Mouse (Mus musculus) embryo, embryonic 11 days (tissue): ENCODE results near the gene Zfp974.
"Not testable (repeated sequence)": the region's sequence is repeated elsewhere in the genome, so short reads cannot be mapped to it uniquely, and the experiment has no call there.

Experiments
- DNase-seq: peaks from one replicate; pipeline ENCODE4 v3.0.0-alpha.2; 2015

Zfp974 gene

GRCm38 (mm10) chr7:27928818-27929695, at the start of gene Zfp974:
Gene Zfp974 (minus strand): TSS chr7:27929460.
- DNase-seq: peak; percentile 91

GRCm38 (mm10) chr7:27949451-27949850, 20.2 kb upstream of the Zfp974 start:
- not testable (repeated sequence) for DNase-seq

GRCm38 (mm10) chr7:27941869-27942268, 12.6 kb upstream of the Zfp974 start:
- DNase-seq: not testable (repeated sequence)

- DNase-seq: not testable (repeated sequence)
Measured at GRCm38 (mm10) chr7:27933800-27934158, 4.5 kb upstream of the Zfp974 start.

GRCm38 (mm10) chr7:27933050-27933799, 4.0 kb upstream of the Zfp974 start:
- DNase-seq: peak; percentile 5

DNA sequence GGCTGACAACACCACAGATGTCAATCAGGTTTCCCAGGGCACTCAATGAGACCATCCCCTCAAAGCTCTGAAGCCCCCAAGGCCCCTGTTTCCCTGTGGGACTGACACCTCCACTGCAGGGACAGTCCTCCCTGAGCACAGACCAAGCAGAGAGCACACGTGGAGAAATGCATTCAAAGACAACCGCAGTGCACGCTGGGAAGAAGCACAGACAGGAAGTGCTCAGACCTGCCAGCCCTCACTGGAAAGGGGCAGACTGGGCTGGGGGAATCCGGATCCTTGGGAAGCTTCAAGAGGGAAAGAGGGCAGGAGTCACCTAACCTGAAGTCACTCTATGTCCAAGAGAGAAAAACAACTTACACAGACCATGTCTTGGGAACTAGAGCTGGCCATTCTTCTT, 2.2 kb downstream of the Zfp974 start:
- not testable (repeated sequence) for DNase-seq

GRCm38 (mm10) chr7:27910952-27911351, 18.3 kb downstream of the Zfp974 start:
- DNase-seq: not testable (repeated sequence)

- no peak for DNase-seq
Measured at GRCm38 (mm10) chr7:27905061-27905848, 24.0 kb downstream of the Zfp974 start.

DNA sequence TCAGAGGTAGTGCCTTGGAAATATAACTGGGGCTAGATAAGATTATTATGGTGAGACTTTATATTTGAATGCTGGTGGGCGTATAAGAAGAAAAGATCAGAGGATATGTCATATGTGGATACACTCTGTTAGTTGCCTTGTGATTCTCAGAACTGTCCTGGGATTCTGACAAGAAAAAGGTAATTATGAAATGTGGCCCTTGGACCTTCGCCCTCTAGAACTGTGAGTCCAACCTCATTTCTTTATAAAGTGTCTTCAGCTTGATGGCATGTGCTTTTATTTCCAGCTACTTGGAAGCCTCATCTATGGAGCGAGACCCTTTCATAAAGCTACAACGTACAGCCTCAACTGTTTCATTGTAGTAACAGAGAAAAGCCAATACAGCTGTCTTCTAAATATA, 28.7 kb downstream of the Zfp974 start:
- no peak for DNase-seq

- DNase-seq: no peak
Measured at GRCm38 (mm10) chr7:27881721-27882120, 47.5 kb downstream of the Zfp974 start.

DNA sequence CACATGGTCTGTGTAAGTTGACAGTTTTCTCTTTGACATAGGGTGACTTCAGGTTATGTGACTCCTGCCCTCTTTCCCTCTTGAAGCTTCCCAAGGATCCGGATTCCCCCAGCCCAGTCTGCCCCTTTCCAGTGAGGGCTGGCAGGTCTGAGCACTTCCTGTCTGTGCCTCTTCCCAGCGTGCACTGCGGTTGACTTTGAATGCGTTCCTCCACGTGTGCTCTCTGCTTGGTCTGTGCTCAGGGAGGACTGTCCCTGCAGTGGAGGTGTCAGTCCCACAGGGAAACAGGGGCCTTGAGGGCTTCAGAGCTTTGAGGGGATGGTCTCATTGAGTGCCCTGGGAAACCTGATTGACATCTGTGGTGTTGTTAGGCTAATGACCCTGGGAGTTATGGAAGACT, 66.7 kb downstream of the Zfp974 start:
- not testable (repeated sequence) for DNase-seq

DNA sequence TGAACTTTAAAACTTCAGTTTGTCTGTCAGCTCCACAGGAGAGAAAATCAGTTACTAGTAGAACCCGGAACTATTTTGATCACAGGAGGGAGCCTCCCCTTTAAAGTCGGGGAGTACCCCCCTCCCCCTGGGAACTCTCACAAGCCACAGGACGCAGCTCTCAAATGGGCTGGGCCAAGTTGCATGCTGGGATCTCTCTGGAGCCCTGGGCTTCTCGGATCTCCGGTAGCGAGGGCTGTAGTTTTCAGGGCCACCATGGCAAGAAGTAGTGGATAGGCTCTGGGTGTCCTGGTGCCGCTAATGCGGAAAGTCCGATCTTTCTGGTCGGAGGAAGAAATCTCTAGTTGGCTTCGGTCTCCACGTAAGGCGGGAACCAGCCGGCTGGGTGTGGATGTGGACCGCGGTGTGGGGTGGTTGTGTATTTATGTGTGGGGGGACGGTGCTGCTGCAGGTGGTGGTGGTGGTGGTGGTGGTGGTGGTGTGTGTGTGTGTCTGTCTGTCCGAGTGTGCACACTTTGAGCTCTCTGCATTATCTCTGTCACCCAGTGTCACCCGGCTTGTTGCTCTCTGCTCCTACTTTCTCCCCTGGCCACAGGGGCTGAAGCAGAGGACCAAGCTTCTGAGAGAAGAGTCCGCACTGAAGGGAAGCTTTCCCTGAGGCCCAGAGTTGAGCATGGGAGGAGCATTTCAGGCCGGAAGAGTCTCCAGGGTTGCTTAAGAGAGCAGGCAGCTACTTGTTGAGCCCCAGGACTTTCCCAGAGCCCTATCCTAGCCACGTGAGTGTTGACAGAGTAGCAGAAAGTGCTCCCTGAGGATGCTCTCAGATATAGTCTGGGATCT, 68.6 kb downstream of the Zfp974 start:
- DNase-seq: peak; percentile 85

- DNase-seq: peak; percentile 15
Measured at GRCm38 (mm10) chr7:27859301-27860251, 69.7 kb downstream of the Zfp974 start.
